Mouse (Mus musculus): ENCODE measurements at regions not wholly inside any gene's neighbourhood (a gene's known extent, or its start where the extent isn't known, plus 50 kb on each side); places are given as distances from the start of the nearest gene placed in this dataset.

- ATAC-seq (ENCODE audit: low FRiP score, low read depth): no peak
- 49% methylated on average over 2 of the region's 2 CpGs for WGBS
Measured at GRCm38 (mm10) chr3:138675881-138676280, 66.1 kb upstream of the Tspan5 start.

GRCm38 (mm10) chr3:138678351-138678750 lies 63.6 kb upstream of the Tspan5 start:
- 86% methylated on average over 4 of the region's 4 CpGs for WGBS
- no peaks in the 10 kb centered on the region for H3K36me3 ChIP-seq
- no peaks in the 10 kb centered on the region for H3K27me3 ChIP-seq (replicated peaks)
- H3K4me2 ChIP-seq (replicated peaks): no peak overlapping the region
- no peaks in the 10 kb centered on the region for H3K4me1 ChIP-seq
- H3K9me3 ChIP-seq: no peaks in the 10 kb centered on the region
- H3K27ac ChIP-seq: no peak overlapping the region
- no peak overlapping the region for H3K4me3 ChIP-seq
- H3K9ac ChIP-seq: no peak overlapping the region
- no peak for ATAC-seq (ENCODE audit: low FRiP score, low read depth)

More at GRCm38 (mm10) chr3:138675881-138676280, 66.1 kb upstream of the Tspan5 start:
- H3K4me1 ChIP-seq: no peaks in the 10 kb centered on the region
- no peak overlapping the region for H3K27ac ChIP-seq
- no peaks in the 10 kb centered on the region for H3K36me3 ChIP-seq
- no peaks in the 10 kb centered on the region for H3K9me3 ChIP-seq
- H3K9ac ChIP-seq: no peak overlapping the region
- no peaks in the 10 kb centered on the region for H3K27me3 ChIP-seq (replicated peaks)
- no peak overlapping the region for H3K4me2 ChIP-seq (replicated peaks)
- no peak overlapping the region for H3K4me3 ChIP-seq

- Histone ChIP-seq H3K36me3 (no peaks in the 10 kb centered on the region), H3K9ac (no peak overlapping the region), H3K4me3 (no peak overlapping the region), H3K27me3 (replicated peaks) (no peaks in the 10 kb centered on the region), H3K27ac (no peak overlapping the region), H3K9me3 (no peaks in the 10 kb centered on the region), H3K4me2 (replicated peaks) (no peak overlapping the region), H3K4me1 (no peaks in the 10 kb centered on the region)
- no peak for ATAC-seq (ENCODE audit: low FRiP score, low read depth)
- 66% methylated on average over 11 of the region's 11 CpGs for whole genome bisulfite sequencing
Measured at GRCm38 (mm10) chr3:138686636-138687230, 55.3 kb upstream of the Tspan5 start.

- Histone ChIP-seq H3K27ac (no peak overlapping the region), H3K27me3 (replicated peaks) (no peaks in the 10 kb centered on the region), H3K4me2 (replicated peaks) (no peak overlapping the region), H3K36me3 (no peaks in the 10 kb centered on the region), H3K4me3 (no peak overlapping the region), H3K9me3 (no peaks in the 10 kb centered on the region), H3K9ac (no peak overlapping the region), H3K4me1 (no peaks in the 10 kb centered on the region)
- no peak for ATAC-seq (ENCODE audit: low FRiP score, low read depth)
- WGBS: 92% methylated on average over 5 of the region's 5 CpGs
Measured at GRCm38 (mm10) chr3:138688606-138689005, 53.4 kb upstream of the Tspan5 start.

Measured in neural tube, embryonic 12.5 days (tissue).